Mouse (Mus musculus): ENCODE data around the gene Setdb2.
"Not testable (repeated sequence)": the region's sequence is repeated elsewhere in the genome, so short reads cannot be mapped to it uniquely, and the experiment has no call there.

Setdb2 gene

DNA sequence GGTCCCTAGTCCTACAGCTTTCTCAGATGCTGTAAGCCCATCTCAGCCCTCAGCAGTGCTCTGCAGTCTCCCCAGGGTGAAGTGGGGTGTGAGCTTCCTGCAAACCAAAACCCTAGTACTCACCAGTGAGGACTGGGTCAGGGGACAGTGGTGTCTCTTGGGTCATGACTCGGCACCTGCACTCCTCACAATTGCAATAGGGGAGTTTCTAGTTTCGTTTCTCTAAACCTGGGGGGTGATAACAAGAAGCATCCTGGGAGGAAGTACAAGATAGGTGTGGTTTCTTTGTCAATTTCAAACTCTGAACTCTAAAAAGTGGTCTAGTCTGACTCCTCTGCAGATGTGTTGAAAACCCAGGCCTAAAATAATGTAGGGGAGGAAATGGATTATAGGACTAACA lies 43.7 kb downstream of the Setdb2 start:
- ChIA-PET POLR2A (no interaction called here), CTCF (no interaction called here)

DNA sequence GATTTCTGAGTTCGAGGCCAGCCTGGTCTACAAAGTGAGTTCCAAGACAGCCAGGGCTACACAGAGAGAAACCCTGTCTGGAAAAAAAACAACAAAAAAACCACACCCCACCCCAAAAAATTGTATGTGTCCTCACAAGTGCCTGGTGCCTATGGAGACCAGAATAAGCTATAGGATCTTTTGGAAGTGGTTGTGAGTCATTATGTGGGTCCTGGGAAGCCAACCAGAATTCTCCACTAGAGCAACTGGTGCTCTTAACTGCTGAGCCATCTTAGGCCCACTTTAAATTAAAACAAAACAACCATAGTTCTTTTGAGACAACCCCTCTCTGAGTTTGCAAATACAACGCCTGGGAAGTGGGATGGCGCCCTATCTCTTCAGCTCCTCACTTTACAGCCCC lies 45.4 kb downstream of the Setdb2 start, which contains the start of gene Phf11c:
Phf11c (minus strand) TSS at position 101 of the 400 bp plus-strand sequence.
- ChIA-PET POLR2A (interaction anchor here in 1 of 4 experiments (0.6 to 0.7 kb wide), 2 partner anchors 25 to 189 kb away, joined by 3 to 4 read pairs; no protein-coding TSS in a partner anchor), CTCF (no interaction called here)

DNA sequence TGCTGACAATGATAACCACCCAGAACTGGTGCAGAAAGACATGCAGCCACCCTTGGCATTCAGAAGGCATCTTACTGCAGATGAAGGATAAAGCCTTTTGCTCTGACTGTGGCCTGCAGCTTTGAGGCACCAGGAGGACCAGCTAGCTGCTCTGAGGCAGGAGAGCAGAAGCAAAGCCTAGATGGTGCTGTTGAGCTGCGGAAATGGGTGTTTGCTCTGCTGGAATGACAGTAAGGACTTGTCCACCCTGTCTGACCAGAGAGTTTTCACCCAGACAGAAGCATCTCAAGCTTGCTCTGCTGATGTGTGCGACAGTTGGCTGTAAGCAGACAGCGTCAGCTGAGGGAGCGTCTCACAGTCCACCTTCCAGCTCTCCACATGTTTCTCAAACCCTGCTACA lies 50.5 kb downstream of the Setdb2 start:
- POLR2A ChIA-PET, CTCF ChIA-PET: not testable (repeated sequence)

- POLR2A ChIA-PET = no interaction called here
- CTCF ChIA-PET = no interaction called here
These were observed 51.2 kb downstream of the Setdb2 start for GRCm38 (mm10) chr14:59389532-59389931.

DNA sequence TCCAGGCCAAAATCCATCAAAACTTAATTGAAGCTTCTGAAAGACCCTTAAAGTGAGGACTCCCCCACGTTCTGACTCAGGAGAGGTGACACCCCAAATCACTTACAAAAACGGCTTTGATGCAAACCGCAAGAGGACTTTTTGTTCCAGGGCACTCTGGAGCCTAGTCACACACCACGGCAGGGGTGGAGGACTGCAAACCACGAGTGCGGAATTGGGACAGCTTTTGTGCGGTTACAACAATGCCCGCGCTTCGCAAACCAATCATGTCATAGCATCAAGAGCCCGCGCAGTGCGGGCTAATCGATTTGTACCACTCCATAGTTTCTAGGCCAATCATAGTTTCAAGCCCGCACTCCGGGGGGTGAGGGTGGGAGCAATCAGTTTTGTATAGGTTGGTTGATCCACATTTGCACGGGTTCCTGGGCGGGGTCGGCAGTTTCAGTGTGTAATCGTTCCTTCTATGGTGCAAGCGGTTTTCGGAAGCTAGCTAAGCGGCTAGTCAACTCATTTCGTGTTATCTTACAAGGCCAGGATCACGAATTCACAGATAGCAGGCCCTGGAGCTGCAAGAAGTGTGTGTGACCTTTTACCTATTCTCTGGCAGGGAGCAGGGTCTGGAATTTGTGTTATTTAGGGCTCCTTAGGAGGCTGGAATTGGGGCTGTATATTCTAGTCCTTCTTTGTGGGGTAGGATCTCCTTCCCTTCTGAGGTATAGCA lies 70.2 kb downstream of the Setdb2 start:
- ChIA-PET CTCF (no interaction called here), POLR2A (interaction anchor here (0.5 to 3.1 kb wide), 38 partner anchors 9 to 247 kb away, joined by 3 to 24 read pairs (median 4); partner anchors contain the start of genes Cab39l (in 4 of the 4), Setdb2 (in 4 of the 4), Cdadc1 (in 1 of the 4) and Phf11c (in 1 of the 4))

GRCm38 (mm10) chr14:59366386-59367105 lies 74.1 kb downstream of the Setdb2 start:
- CTCF ChIA-PET = no interaction called here
- POLR2A ChIA-PET = interaction anchor here in 2 of 4 experiments (0.6 to 1.3 kb wide), 4 partner anchors 9 to 74 kb away, joined by 3 to 4 read pairs (median 4); partner anchors contain the start of genes Cab39l (in 2 of the 2) and Setdb2 (in 2 of the 2)

GRCm38 (mm10) chr14:59365244-59365644 lies 75.4 kb downstream of the Setdb2 start, which contains the start of gene Phf11d:
Phf11d (minus strand) TSS chr14:59365470.
- CTCF ChIA-PET = no interaction called here
- POLR2A ChIA-PET = interaction anchor here in 2 of 4 experiments (0.9 to 1.4 kb wide), 2 partner anchors 75 to 76 kb away, joined by 3 to 4 read pairs; partner anchors contain the start of genes Cab39l (in 2 of the 2) and Setdb2 (in 2 of the 2)
